Mouse (Mus musculus): ENCODE measurements around the gene Eci3. TPM values are rescaled to one million over a fixed set of nuclear protein-coding genes. Genes with fewer than 3 reads are reported as not detected.
"Not testable (repeated sequence)": the region's sequence is repeated elsewhere in the genome, so short reads cannot be mapped to it uniquely, and the experiment has no call there.

Eci3 gene
- 0.58 and 1.4 TPM in 2 replicates for polyA plus RNA-seq (2014; fragmentation: Nextera tagmentation; extraction: Ambion mirVana)

DNA sequence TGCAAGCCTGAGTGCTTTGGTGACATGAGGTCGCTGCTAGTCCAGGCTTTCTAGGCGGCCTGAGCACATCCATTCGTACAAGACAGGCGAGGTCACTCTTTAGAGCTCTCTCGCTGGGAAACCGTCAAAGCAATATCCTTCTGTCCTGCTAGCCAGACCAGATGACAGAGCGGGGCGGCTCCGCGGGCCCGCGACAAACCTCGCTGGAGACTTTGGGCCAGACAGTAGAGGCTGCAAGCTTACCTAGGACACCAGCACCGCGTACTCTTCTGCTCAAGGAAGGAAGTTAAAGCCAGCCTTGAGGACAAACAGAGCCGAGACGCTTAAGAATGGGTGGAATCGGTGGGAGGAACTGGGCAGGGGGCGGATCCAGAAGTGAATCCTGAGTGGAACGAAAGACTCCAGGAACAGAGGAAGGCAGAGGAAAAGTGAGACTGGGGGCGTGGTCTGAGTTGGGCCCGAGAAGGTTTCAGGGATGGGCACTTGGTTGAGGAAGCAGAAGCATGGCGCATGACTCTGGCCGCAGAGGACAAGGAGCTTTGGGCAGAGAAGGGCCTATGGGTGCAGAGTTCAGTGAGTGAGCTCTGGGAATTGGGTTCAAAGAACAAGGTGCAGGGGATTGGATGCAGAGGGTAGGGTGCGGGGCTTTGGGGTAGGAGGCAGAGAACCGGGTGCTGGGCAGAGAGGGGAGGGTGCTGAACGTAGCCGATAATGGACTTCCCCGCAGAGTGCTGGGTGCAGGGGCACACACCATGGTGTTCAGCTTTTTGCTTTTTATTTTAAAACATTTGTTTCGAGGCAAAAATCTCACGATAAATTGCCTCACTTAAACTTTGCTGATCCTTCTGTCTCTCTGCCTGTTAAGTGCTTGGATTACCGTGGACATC is at the start of gene Eci3:
Gene Eci3, minus strand, starts transcription at position 300 of the 887 bp plus-strand sequence.
- H3K36me3 ChIP-seq (ENCODE audit: control insufficient read depth, insufficient read depth, low read length), result no peaks in the 10 kb centered on the region
- H3K27me3 ChIP-seq (ENCODE audit: control insufficient read depth, insufficient read depth, low read length), result peaks cover 5% of the 10 kb centered on the region
- H3K9ac ChIP-seq (ENCODE audit: low read length), result no peak within 1 kb of the TSS
- no peaks in the 10 kb centered on the region for H3K4me1 ChIP-seq (ENCODE audit: control insufficient read depth, insufficient read depth, low read length)
- 2% methylated on average over 32 of the region's 32 CpGs for WGBS
- no peak within 1 kb of the TSS for H3K27ac ChIP-seq (ENCODE audit: low read depth, low read length)
- peak; percentile 48 for DNase-seq (ENCODE audit: low spot score)
- no peaks in the 10 kb centered on the region for H3K9me3 ChIP-seq (ENCODE audit: control insufficient read depth, low read length)
- peak within 1 kb of the TSS; percentile 51 for H3K4me2 ChIP-seq (ENCODE audit: low read depth)
- ATAC-seq (ENCODE audit: insufficient read depth, low FRiP score, low TSS enrichment), result peak; percentile 58
- peak within 1 kb of the TSS; percentile 22 for H3K4me3 ChIP-seq (ENCODE audit: low read depth, low read length)

DNA sequence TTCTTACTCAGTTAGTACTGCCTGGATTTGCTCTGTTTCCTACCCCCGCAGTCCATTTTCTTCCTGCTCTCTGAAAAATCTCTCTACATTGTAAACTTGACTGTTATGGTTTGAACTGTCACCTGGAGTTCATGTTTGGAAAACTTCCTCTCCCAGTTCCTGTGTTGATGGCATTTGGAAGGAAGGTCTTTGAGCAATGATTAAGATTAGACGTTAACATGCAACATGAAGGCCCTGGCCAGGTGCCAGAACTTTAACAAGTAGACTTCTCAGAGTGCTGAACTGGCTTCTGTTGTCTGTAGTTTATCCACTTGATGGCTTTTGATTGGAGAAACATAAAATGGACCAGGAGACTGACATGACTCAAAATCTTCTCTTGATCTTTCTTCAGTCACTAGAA is 32.3 kb upstream of the Eci3 start:
- no peaks in the 10 kb centered on the region for H3K9me3 ChIP-seq (ENCODE audit: control insufficient read depth, low read length)
- H3K27me3 ChIP-seq (ENCODE audit: control insufficient read depth, insufficient read depth, low read length), result no peaks in the 10 kb centered on the region
- H3K4me2 ChIP-seq (ENCODE audit: low read depth), result no peak overlapping the region
- H3K9ac ChIP-seq (ENCODE audit: low read length), result no peak overlapping the region
- H3K27ac ChIP-seq (ENCODE audit: low read depth, low read length), result no peak overlapping the region
- H3K4me3 ChIP-seq (ENCODE audit: low read depth, low read length), result no peak overlapping the region
- DNase-seq (ENCODE audit: low spot score) (no peak), ATAC-seq (ENCODE audit: insufficient read depth, low FRiP score, low TSS enrichment) (no peak)
- H3K36me3 ChIP-seq (ENCODE audit: control insufficient read depth, insufficient read depth, low read length), result no peaks in the 10 kb centered on the region
- 0 out of 2 replicates have a peak, but pooled peaks cover 4% of the 10 kb centered on the region for H3K4me1 ChIP-seq (ENCODE audit: control insufficient read depth, insufficient read depth, low read length)
- WGBS, result 93% methylated on average over 2 of the region's 2 CpGs

DNA sequence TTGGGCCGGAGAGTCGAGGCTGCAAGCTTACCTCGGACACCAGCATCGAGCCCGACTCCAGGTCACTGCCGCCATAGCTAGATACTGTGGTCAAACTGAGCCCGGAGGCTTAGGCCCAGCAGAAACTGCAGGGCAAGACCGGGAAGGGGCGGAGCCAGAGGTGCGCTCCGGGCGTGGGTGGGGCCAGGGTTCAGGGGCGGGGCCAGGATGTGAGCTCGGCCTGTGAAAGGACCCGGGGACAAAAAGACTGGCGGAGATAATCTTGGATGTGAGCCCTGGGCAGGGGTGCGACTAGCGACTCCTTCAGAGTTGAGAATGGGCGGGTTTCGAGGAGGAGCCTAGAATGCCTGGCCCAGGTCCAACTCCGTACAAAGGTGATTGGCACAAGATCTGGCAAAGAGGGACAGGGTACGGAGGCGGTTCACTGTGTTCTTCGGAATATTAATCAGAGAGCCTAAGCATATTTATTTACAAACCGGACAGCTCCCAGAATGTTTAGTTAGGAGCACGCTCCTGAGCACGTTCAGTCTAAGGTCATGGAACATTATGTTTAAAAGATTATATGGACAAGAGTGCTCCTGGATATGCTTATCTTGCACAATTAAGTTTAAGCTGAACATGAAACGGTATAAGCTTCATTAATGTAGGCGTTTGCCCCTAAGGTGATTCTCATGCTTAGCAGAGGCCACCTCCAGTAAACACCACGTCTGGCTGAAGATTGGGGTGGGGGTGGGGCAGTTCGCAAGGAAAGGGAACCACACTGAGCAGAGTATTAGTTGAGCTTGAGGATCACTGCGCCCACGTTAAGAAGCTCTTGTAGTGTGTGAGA is 30.6 kb upstream of the Eci3 start:
- Histone ChIP-seq H3K27ac (ENCODE audit: low read depth, low read length) (peak overlapping the region; percentile 73; the same call in 1 of the 2 replicates), H3K4me1 (ENCODE audit: control insufficient read depth, insufficient read depth, low read length) (0 out of 2 replicates have a peak, but pooled peaks cover 4% of the 10 kb centered on the region), H3K27me3 (ENCODE audit: control insufficient read depth, insufficient read depth, low read length) (no peaks in the 10 kb centered on the region), H3K9ac (ENCODE audit: low read length) (peak overlapping the region; percentile 84), H3K36me3 (ENCODE audit: control insufficient read depth, insufficient read depth, low read length) (no peaks in the 10 kb centered on the region; the same call in 1 of the 2 replicates), H3K9me3 (ENCODE audit: control insufficient read depth, low read length) (no peaks in the 10 kb centered on the region), H3K4me2 (ENCODE audit: low read depth) (peak overlapping the region; percentile 70), H3K4me3 (ENCODE audit: low read depth, low read length) (peak overlapping the region; percentile 60)
- ATAC-seq (ENCODE audit: insufficient read depth, low FRiP score, low TSS enrichment), result peak; percentile 97
- DNase-seq (ENCODE audit: low spot score), result peak; percentile 94
- 2% methylated on average over 33 of the region's 33 CpGs for WGBS

DNA sequence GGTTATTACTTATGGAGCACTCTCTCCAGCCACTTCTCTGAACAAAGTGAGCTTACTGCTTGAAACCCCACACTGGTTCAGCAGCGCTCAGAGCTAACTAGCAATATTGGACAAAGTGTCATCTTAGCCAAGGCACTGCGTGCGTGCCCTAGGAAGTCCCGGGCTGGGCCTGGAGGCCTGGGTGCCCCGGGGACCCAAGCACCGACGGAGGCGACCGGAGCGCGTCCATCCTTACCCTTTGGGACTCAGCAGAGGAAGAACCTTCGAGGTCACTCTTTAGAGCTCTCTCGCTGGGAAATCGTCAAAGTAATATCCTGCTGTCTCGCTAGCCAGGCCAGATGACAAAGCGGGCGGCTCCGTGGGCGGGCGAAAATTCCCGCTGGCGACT is 30.0 kb upstream of the Eci3 start:
- Histone ChIP-seq H3K36me3 (ENCODE audit: control insufficient read depth, insufficient read depth, low read length) (peaks cover 2% of the 10 kb centered on the region), H3K27me3 (ENCODE audit: control insufficient read depth, insufficient read depth, low read length) (no peaks in the 10 kb centered on the region), H3K4me1 (ENCODE audit: control insufficient read depth, insufficient read depth, low read length) (0 out of 2 replicates have a peak, but pooled peaks cover 4% of the 10 kb centered on the region), H3K9ac (ENCODE audit: low read length) (peak overlapping the region; percentile 84), H3K9me3 (ENCODE audit: control insufficient read depth, low read length) (no peaks in the 10 kb centered on the region), H3K4me3 (ENCODE audit: low read depth, low read length) (peak overlapping the region; percentile 60), H3K27ac (ENCODE audit: low read depth, low read length) (peak overlapping the region; percentile 73; the same call in 1 of the 2 replicates), H3K4me2 (ENCODE audit: low read depth) (peak overlapping the region; percentile 70)
- DNase-seq (ENCODE audit: low spot score) (no peak), ATAC-seq (ENCODE audit: insufficient read depth, low FRiP score, low TSS enrichment) (peak; percentile 73)
- 1% methylated on average over 22 of the region's 22 CpGs for WGBS

DNA sequence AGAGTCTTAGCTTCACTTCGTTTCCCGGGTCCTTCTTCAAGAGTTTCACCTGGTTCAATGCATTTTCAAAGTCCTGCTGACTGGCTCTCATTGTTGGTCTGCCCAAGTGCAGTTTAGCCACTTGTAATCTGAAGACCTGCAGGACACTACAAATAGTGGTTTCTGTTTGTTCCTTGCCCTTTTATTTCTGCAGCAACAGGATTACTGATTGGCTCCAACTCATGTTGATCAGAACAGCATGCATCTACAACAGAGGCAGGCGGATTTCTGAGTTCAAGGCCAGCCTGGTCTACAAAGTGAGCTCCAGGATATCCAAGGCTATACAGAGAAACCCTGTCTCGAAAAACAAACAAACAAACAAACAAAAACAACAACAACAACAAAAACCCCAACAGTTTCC is 29.5 kb upstream of the Eci3 start:
- Histone ChIP-seq H3K9ac (ENCODE audit: low read length) (no peak overlapping the region; the same call in 1 of the 2 replicates), H3K4me2 (ENCODE audit: low read depth) (peak overlapping the region; percentile 70), H3K4me3 (ENCODE audit: low read depth, low read length) (peak overlapping the region; percentile 60), H3K9me3 (ENCODE audit: control insufficient read depth, low read length) (no peaks in the 10 kb centered on the region), H3K4me1 (ENCODE audit: control insufficient read depth, insufficient read depth, low read length) (0 out of 2 replicates have a peak, but pooled peaks cover 4% of the 10 kb centered on the region), H3K27me3 (ENCODE audit: control insufficient read depth, insufficient read depth, low read length) (no peaks in the 10 kb centered on the region), H3K27ac (ENCODE audit: low read depth, low read length) (no peak overlapping the region), H3K36me3 (ENCODE audit: control insufficient read depth, insufficient read depth, low read length) (peaks cover 6% of the 10 kb centered on the region)
- 88% methylated on average over 4 of the region's 4 CpGs for WGBS
- ATAC-seq (ENCODE audit: insufficient read depth, low FRiP score, low TSS enrichment) (no peak), DNase-seq (ENCODE audit: low spot score) (no peak)

DNA sequence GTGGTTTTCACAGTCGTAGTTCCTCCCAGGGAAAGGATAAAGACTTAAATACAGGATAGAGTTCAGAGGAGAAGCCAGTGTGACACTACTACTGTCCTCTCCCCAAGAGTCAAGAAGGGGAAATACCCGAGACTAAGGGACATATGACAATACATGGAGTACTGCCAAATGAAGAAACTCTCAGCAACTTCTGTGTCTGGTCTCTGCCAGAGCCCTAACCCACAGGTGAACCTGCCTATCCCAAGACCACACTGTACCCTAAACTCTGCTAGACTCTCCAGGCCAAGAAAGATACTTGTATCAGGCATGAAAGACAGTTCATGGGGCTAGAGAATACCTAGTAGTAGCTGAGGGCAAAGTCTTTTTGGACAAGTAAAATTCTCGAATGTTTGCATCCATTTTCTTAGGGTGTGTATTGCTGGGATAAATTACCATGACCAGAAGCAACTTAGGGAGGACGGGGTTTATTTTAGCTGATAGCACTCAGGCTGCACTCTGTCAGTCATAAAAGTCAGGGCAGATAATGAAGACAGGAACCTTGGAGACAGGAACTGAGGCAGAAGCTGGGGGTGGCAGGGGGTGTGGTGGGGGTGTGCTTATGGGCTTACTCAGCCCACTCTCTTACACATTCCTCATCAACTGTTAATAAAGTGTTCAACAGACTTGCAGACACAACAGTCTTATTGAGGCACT is 28.1 kb upstream of the Eci3 start:
- peaks cover 6% of the 10 kb centered on the region for H3K36me3 ChIP-seq (ENCODE audit: control insufficient read depth, insufficient read depth, low read length)
- no peaks in the 10 kb centered on the region for H3K27me3 ChIP-seq (ENCODE audit: control insufficient read depth, insufficient read depth, low read length)
- no peak for ATAC-seq (ENCODE audit: insufficient read depth, low FRiP score, low TSS enrichment)
- no peak overlapping the region for H3K27ac ChIP-seq (ENCODE audit: low read depth, low read length)
- DNase-seq (ENCODE audit: low spot score), result no peak
- H3K9me3 ChIP-seq (ENCODE audit: control insufficient read depth, low read length), result no peaks in the 10 kb centered on the region
- 73% methylated on average over 4 of the region's 4 CpGs for WGBS
- no peak overlapping the region for H3K9ac ChIP-seq (ENCODE audit: low read length)
- H3K4me3 ChIP-seq (ENCODE audit: low read depth, low read length), result no peak overlapping the region
- H3K4me2 ChIP-seq (ENCODE audit: low read depth), result no peak overlapping the region
- 0 out of 2 replicates have a peak, but pooled peaks cover 4% of the 10 kb centered on the region for H3K4me1 ChIP-seq (ENCODE audit: control insufficient read depth, insufficient read depth, low read length)

DNA sequence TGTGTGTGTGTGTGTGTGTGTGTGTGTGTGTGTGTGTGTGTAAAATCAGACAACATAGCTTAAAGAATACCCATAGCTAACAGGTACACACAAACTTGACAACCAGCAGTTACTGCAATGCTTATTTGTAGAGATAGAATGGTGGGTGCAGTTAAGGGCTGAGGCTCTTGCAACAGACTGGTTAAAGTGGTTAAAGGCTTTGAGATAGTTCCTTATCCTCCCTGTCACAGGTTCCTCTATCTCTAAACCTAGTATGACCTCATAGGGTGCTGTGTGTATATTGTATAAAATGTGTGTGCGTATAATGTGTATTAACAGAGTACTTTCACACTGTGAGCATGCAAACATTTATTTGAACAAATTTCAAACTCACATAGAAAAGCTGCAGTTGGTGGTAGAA is 19.9 kb upstream of the Eci3 start:
- H3K9me3 ChIP-seq (ENCODE audit: control insufficient read depth, low read length); H3K9ac ChIP-seq (ENCODE audit: low read length); H3K36me3 ChIP-seq (ENCODE audit: control insufficient read depth, insufficient read depth, low read length); H3K27me3 ChIP-seq (ENCODE audit: control insufficient read depth, insufficient read depth, low read length); H3K27ac ChIP-seq (ENCODE audit: low read depth, low read length); H3K4me3 ChIP-seq (ENCODE audit: low read depth, low read length); H3K4me2 ChIP-seq (ENCODE audit: low read depth); DNase-seq (ENCODE audit: low spot score); ATAC-seq (ENCODE audit: insufficient read depth, low FRiP score, low TSS enrichment); H3K4me1 ChIP-seq (ENCODE audit: control insufficient read depth, insufficient read depth, low read length): not testable (repeated sequence)
- WGBS, result 100% methylated on average over 1 of the region's 1 CpGs

DNA sequence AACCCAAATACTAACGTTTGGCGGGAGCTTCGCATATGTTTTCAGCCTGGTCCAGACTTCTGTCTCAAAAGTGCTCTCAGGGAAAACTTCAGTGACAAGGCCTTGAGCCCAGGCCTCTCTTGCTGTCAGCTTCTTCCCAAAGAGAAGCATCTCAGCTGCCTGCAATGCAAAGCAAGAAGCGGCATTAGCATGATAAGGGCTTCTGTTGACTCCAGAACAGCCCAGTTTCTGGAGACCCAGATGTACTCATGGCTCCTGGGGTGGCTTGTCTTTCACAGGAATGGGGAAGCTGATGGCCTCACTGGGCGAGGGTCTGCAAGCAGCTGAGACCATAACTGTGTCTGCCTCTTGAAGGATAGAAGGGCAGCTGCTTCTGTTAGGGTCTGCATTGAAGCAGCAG is 15.0 kb upstream of the Eci3 start:
- not testable (repeated sequence) for H3K27me3 ChIP-seq (ENCODE audit: control insufficient read depth, insufficient read depth, low read length); H3K27ac ChIP-seq (ENCODE audit: low read depth, low read length); H3K4me3 ChIP-seq (ENCODE audit: low read depth, low read length); DNase-seq (ENCODE audit: low spot score); H3K4me1 ChIP-seq (ENCODE audit: control insufficient read depth, insufficient read depth, low read length); H3K9ac ChIP-seq (ENCODE audit: low read length); H3K9me3 ChIP-seq (ENCODE audit: control insufficient read depth, low read length); H3K4me2 ChIP-seq (ENCODE audit: low read depth); H3K36me3 ChIP-seq (ENCODE audit: control insufficient read depth, insufficient read depth, low read length); ATAC-seq (ENCODE audit: insufficient read depth, low FRiP score, low TSS enrichment)
- WGBS, result 61% methylated on average over 5 of the region's 5 CpGs

Measured in neural tube, embryonic 11.5 days (tissue).